Mouse (Mus musculus) embryonic fibroblast, embryonic 13.5 days (primary cell): ENCODE results near the gene Pum3.

Source experiments
- CTCF ChIP-seq: IDR thresholded peaks from 2 replicates; pipeline ENCODE4 v1.5.1; 2011; ENCODE audit warnings: mild to moderate bottlenecking, control low read depth, low read length, moderate library complexity, borderline replicate concordance; ENCODE audit not compliant: insufficient read depth
- POLR2A ChIP-seq: IDR thresholded peaks from 2 replicates; pipeline ENCODE4 v1.6.1; 2011; ENCODE audit warnings: low read depth, mild to moderate bottlenecking, control low read depth, low read length, moderate library complexity

DNA sequence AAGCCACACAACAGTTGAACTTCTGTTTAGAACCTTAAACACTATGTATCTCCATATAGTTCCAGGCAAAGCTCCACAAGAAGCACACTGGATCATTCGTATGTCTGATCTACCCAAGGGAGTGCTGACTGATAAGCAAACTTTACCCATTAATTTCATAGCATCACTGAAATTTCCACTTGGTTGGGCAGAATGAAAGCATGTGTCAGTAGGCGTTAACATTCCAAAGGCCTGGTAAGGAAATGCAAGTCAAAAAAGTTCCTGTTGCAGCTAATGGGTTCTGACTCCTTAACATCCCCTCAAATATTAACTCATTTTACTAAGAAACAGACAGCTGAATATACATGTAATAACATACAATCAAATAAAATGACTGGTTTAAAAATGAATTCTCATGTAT is 37.2 kb downstream of the Pum3 start:
- TF ChIP-seq POLR2A (no peak), CTCF (no peak)
